Mouse (Mus musculus) ovary, postnatal 14 days (tissue): ENCODE data around the gene Swap70.
A peak's percentile ranks its signal among the peaks of the same experiment; 100 is the strongest.
"Not testable (repeated sequence)": the region's sequence is repeated elsewhere in the genome, so short reads cannot be mapped to it uniquely, and the experiment has no call there.

Experiments
- DNase-seq: peaks from one replicate; pipeline ENCODE4 v3.0.0; 2022; ENCODE audit warnings: low spot score

The Swap70 gene

GRCm38 (mm10) chr7:110221586-110222481, at the start of gene Swap70:
Swap70 (plus strand) TSS chr7:110221711.
- peak; percentile 83 for DNase-seq

GRCm38 (mm10) chr7:110179208-110179607, 42.3 kb upstream of the Swap70 start:
- DNase-seq: no peak

- no peak for DNase-seq
These were observed 40.9 kb upstream of the Swap70 start for GRCm38 (mm10) chr7:110180613-110181012.

- DNase-seq: no peak
These were observed 40.1 kb upstream of the Swap70 start for GRCm38 (mm10) chr7:110181446-110181845.

- DNase-seq: no peak
These were observed 36.9 kb upstream of the Swap70 start for GRCm38 (mm10) chr7:110184608-110185007.

GRCm38 (mm10) chr7:110189951-110190350, 31.6 kb upstream of the Swap70 start:
- no peak for DNase-seq

GRCm38 (mm10) chr7:110193186-110193585, 28.3 kb upstream of the Swap70 start:
- no peak for DNase-seq

GRCm38 (mm10) chr7:110197176-110197575, 24.3 kb upstream of the Swap70 start:
- DNase-seq: no peak

GRCm38 (mm10) chr7:110201933-110202332, 19.6 kb upstream of the Swap70 start:
- DNase-seq: no peak

GRCm38 (mm10) chr7:110204208-110204607, 17.3 kb upstream of the Swap70 start:
- no peak for DNase-seq

- DNase-seq: no peak
These were observed 13.2 kb upstream of the Swap70 start for GRCm38 (mm10) chr7:110208341-110208740.

- DNase-seq: no peak
These were observed 12.1 kb upstream of the Swap70 start for GRCm38 (mm10) chr7:110209422-110209821.

GRCm38 (mm10) chr7:110211025-110211424, 10.5 kb upstream of the Swap70 start:
- DNase-seq: no peak

GRCm38 (mm10) chr7:110214882-110215281, 6.6 kb upstream of the Swap70 start:
- DNase-seq: no peak

GRCm38 (mm10) chr7:110221051-110221585, 393 bp upstream of the Swap70 start:
- DNase-seq: no peak

GRCm38 (mm10) chr7:110222583-110223182, 1.2 kb downstream of the Swap70 start:
- DNase-seq: no peak

- no peak for DNase-seq
These were observed 2.4 kb downstream of the Swap70 start for GRCm38 (mm10) chr7:110223727-110224510.

- no peak for DNase-seq
These were observed 5.0 kb downstream of the Swap70 start for GRCm38 (mm10) chr7:110226484-110226883.

GRCm38 (mm10) chr7:110229967-110230366, 8.5 kb downstream of the Swap70 start:
- no peak for DNase-seq

- DNase-seq: not testable (repeated sequence)
These were observed 9.6 kb downstream of the Swap70 start for GRCm38 (mm10) chr7:110231127-110231526.

GRCm38 (mm10) chr7:110236085-110236484, 14.6 kb downstream of the Swap70 start:
- DNase-seq: no peak

- DNase-seq: no peak
These were observed 15.9 kb downstream of the Swap70 start for GRCm38 (mm10) chr7:110237451-110237836.
